Mouse (Mus musculus): ENCODE results near the gene Cldn18. TPM values are rescaled to one million over a fixed set of nuclear protein-coding genes. Genes with fewer than 3 reads are reported as not detected.

The Cldn18 gene
- polyA plus RNA-seq (2015; fragmentation: Nextera tagmentation; extraction: Ambion mirVana), result 0.88 and 2.8 TPM in 2 replicates

GRCm38 (mm10) chr9:99717134-99717533 lies at the start of gene Cldn18:
Gene Cldn18, minus strand, starts transcription at chr9:99717267.

Other genes with a start within 250 kb of the Cldn18 start
- 16.6 and 22.3 TPM in 2 replicates for gene Armc8, start 148.4 kb downstream of the Cldn18 start, polyA plus RNA-seq (2015; fragmentation: Nextera tagmentation; extraction: Ambion mirVana)
- gene Dbr1, start 141.5 kb downstream of the Cldn18 start, polyA plus RNA-seq (2015; fragmentation: Nextera tagmentation; extraction: Ambion mirVana), result 19.4 and 23.9 TPM in 2 replicates
- gene A4gnt, start 104.8 kb downstream of the Cldn18 start, polyA plus RNA-seq (2015; fragmentation: Nextera tagmentation; extraction: Ambion mirVana), result 0.08 TPM in 1 of 2 replicates, not detected in the other
- 5.6 and 6.5 TPM in 2 replicates for gene Dzip1l, start 87.8 kb downstream of the Cldn18 start, polyA plus RNA-seq (2015; fragmentation: Nextera tagmentation; extraction: Ambion mirVana)
- gene Sox14, start 158.9 kb upstream of the Cldn18 start, polyA plus RNA-seq (2015; fragmentation: Nextera tagmentation; extraction: Ambion mirVana), result not detected in 2 replicates

All from adrenal gland, postnatal 0 days (tissue).